Mouse (Mus musculus): ENCODE results near the gene Satb2. TPM values are rescaled to one million over a fixed set of nuclear protein-coding genes. Genes with fewer than 3 reads are reported as not detected.

Gene Satb2
- total and polyA plus RNA-seq, 3 experiments: 0.38 TPM; not detected in 2

GRCm38 (mm10) chr1:56930096-56930495 is 48.4 kb downstream of the Satb2 start:
- DNase-seq (ENCODE audit: low spot score): no peak
- no peak overlapping the region for H3K4me3 ChIP-seq (ENCODE audit: low read depth, low read length)
- H3K9me3 ChIP-seq (replicated peaks): peaks cover 36% of the 10 kb centered on the region
- no peaks in the 10 kb centered on the region for H3K36me3 ChIP-seq (replicated peaks)
- H3K27me3 ChIP-seq (ENCODE audit: insufficient read depth, low read length): no peaks in the 10 kb centered on the region
- H3K4me1 ChIP-seq (ENCODE audit: insufficient read depth, low read depth, low read length): no peaks in the 10 kb centered on the region
- no peak for TF ChIP-seq GATA2 (IDR thresholded peaks at IDR 0.05; ENCODE audit: borderline replicate concordance, low read depth, low read length)
- TF ChIP-seq POLR2AphosphoS5 (IDR thresholded peaks at IDR 0.05; ENCODE audit: insufficient replicate concordance, low read depth, low read length): no peak
- no peak for TF ChIP-seq TAL1 (conservative IDR thresholded peaks at IDR 0.05; ENCODE audit: low read depth, low read length)
- TF ChIP-seq GATA1 (IDR thresholded peaks at IDR 0.05; ENCODE audit: borderline replicate concordance, low read length): no peak
- no peak for TF ChIP-seq CTCF (IDR thresholded peaks at IDR 0.05; ENCODE audit: low read depth, low read length)
- ATAC-seq (ENCODE audit: extremely low read depth, insufficient number of reproducible peaks, low FRiP score, poor library complexity, severe bottlenecking): no peak

GRCm38 (mm10) chr1:56928731-56929130 is 49.7 kb downstream of the Satb2 start:
- H3K27me3 ChIP-seq (ENCODE audit: insufficient read depth, low read length): no peaks in the 10 kb centered on the region
- ATAC-seq (ENCODE audit: extremely low read depth, insufficient number of reproducible peaks, low FRiP score, poor library complexity, severe bottlenecking): no peak
- TF ChIP-seq TAL1 (conservative IDR thresholded peaks at IDR 0.05; ENCODE audit: low read depth, low read length) (no peak), CTCF (IDR thresholded peaks at IDR 0.05; ENCODE audit: low read depth, low read length) (no peak), GATA2 (IDR thresholded peaks at IDR 0.05; ENCODE audit: borderline replicate concordance, low read depth, low read length) (no peak), POLR2AphosphoS5 (IDR thresholded peaks at IDR 0.05; ENCODE audit: insufficient replicate concordance, low read depth, low read length) (no peak), GATA1 (IDR thresholded peaks at IDR 0.05; ENCODE audit: borderline replicate concordance, low read length) (no peak)

GRCm38 (mm10) chr1:56920472-56920871 is 58.0 kb downstream of the Satb2 start:
- H3K9me3 ChIP-seq (replicated peaks): peaks cover 22% of the 10 kb centered on the region
- no peaks in the 10 kb centered on the region for H3K4me1 ChIP-seq (ENCODE audit: insufficient read depth, low read depth, low read length)
- no peak overlapping the region for H3K4me3 ChIP-seq (ENCODE audit: low read depth, low read length)
- no peak for TF ChIP-seq CTCF (IDR thresholded peaks at IDR 0.05; ENCODE audit: low read depth, low read length)
- no peak for TF ChIP-seq POLR2AphosphoS5 (IDR thresholded peaks at IDR 0.05; ENCODE audit: insufficient replicate concordance, low read depth, low read length)
- TF ChIP-seq GATA2 (IDR thresholded peaks at IDR 0.05; ENCODE audit: borderline replicate concordance, low read depth, low read length): no peak
- no peak for TF ChIP-seq TAL1 (conservative IDR thresholded peaks at IDR 0.05; ENCODE audit: low read depth, low read length)
- no peak for TF ChIP-seq GATA1 (IDR thresholded peaks at IDR 0.05; ENCODE audit: borderline replicate concordance, low read length)
- H3K36me3 ChIP-seq (replicated peaks): no peaks in the 10 kb centered on the region
- DNase-seq (ENCODE audit: low spot score) (no peak), ATAC-seq (ENCODE audit: extremely low read depth, insufficient number of reproducible peaks, low FRiP score, poor library complexity, severe bottlenecking) (no peak)
- no peaks in the 10 kb centered on the region for H3K27me3 ChIP-seq (ENCODE audit: insufficient read depth, low read length)

More at GRCm38 (mm10) chr1:56928731-56929130, 49.7 kb downstream of the Satb2 start:
- DNase-seq (ENCODE audit: low spot score): no peak
- H3K4me3 ChIP-seq (ENCODE audit: low read depth, low read length): no peak overlapping the region
- no peaks in the 10 kb centered on the region for H3K4me1 ChIP-seq (ENCODE audit: insufficient read depth, low read depth, low read length)
- H3K9me3 ChIP-seq (replicated peaks): peaks cover 29% of the 10 kb centered on the region
- H3K36me3 ChIP-seq (replicated peaks): no peaks in the 10 kb centered on the region

- H3K36me3 ChIP-seq (replicated peaks): no peaks in the 10 kb centered on the region
- ATAC-seq (ENCODE audit: extremely low read depth, insufficient number of reproducible peaks, low FRiP score, poor library complexity, severe bottlenecking) (no peak), DNase-seq (ENCODE audit: low spot score) (no peak)
- H3K4me3 ChIP-seq (ENCODE audit: low read depth, low read length): no peak overlapping the region
- no peaks in the 10 kb centered on the region for H3K4me1 ChIP-seq (ENCODE audit: insufficient read depth, low read depth, low read length)
- H3K27me3 ChIP-seq (ENCODE audit: insufficient read depth, low read length): no peaks in the 10 kb centered on the region
- TF ChIP-seq GATA1 (IDR thresholded peaks at IDR 0.05; ENCODE audit: borderline replicate concordance, low read length): no peak
- TF ChIP-seq GATA2 (IDR thresholded peaks at IDR 0.05; ENCODE audit: borderline replicate concordance, low read depth, low read length): no peak
- TF ChIP-seq CTCF (IDR thresholded peaks at IDR 0.05; ENCODE audit: low read depth, low read length): no peak
- TF ChIP-seq TAL1 (conservative IDR thresholded peaks at IDR 0.05; ENCODE audit: low read depth, low read length): no peak
- TF ChIP-seq POLR2AphosphoS5 (IDR thresholded peaks at IDR 0.05; ENCODE audit: insufficient replicate concordance, low read depth, low read length): no peak
- H3K9me3 ChIP-seq (replicated peaks): peaks cover 22% of the 10 kb centered on the region
Measured at GRCm38 (mm10) chr1:56914279-56914678, 64.2 kb downstream of the Satb2 start.

- ATAC-seq (ENCODE audit: extremely low read depth, insufficient number of reproducible peaks, low FRiP score, poor library complexity, severe bottlenecking) (no peak), DNase-seq (ENCODE audit: low spot score) (no peak)
- no peaks in the 10 kb centered on the region for H3K27me3 ChIP-seq (ENCODE audit: insufficient read depth, low read length)
- peaks cover 27% of the 10 kb centered on the region for H3K9me3 ChIP-seq (replicated peaks)
- TF ChIP-seq GATA2 (IDR thresholded peaks at IDR 0.05; ENCODE audit: borderline replicate concordance, low read depth, low read length): no peak
- no peak for TF ChIP-seq GATA1 (IDR thresholded peaks at IDR 0.05; ENCODE audit: borderline replicate concordance, low read length)
- no peak for TF ChIP-seq TAL1 (conservative IDR thresholded peaks at IDR 0.05; ENCODE audit: low read depth, low read length)
- no peak for TF ChIP-seq CTCF (IDR thresholded peaks at IDR 0.05; ENCODE audit: low read depth, low read length)
- no peak for TF ChIP-seq POLR2AphosphoS5 (IDR thresholded peaks at IDR 0.05; ENCODE audit: insufficient replicate concordance, low read depth, low read length)
- no peaks in the 10 kb centered on the region for H3K36me3 ChIP-seq (replicated peaks)
- no peak overlapping the region for H3K4me3 ChIP-seq (ENCODE audit: low read depth, low read length)
- H3K4me1 ChIP-seq (ENCODE audit: insufficient read depth, low read depth, low read length): no peaks in the 10 kb centered on the region
Measured at GRCm38 (mm10) chr1:56900706-56901287, 77.7 kb downstream of the Satb2 start.

GRCm38 (mm10) chr1:56900187-56900586 is 78.3 kb downstream of the Satb2 start:
- no peaks in the 10 kb centered on the region for H3K4me1 ChIP-seq (ENCODE audit: insufficient read depth, low read depth, low read length)
- H3K36me3 ChIP-seq (replicated peaks): no peaks in the 10 kb centered on the region
- TF ChIP-seq GATA1 (IDR thresholded peaks at IDR 0.05; ENCODE audit: borderline replicate concordance, low read length) (no peak), TAL1 (conservative IDR thresholded peaks at IDR 0.05; ENCODE audit: low read depth, low read length) (no peak), CTCF (IDR thresholded peaks at IDR 0.05; ENCODE audit: low read depth, low read length) (no peak), POLR2AphosphoS5 (IDR thresholded peaks at IDR 0.05; ENCODE audit: insufficient replicate concordance, low read depth, low read length) (no peak), GATA2 (IDR thresholded peaks at IDR 0.05; ENCODE audit: borderline replicate concordance, low read depth, low read length) (no peak)
- H3K9me3 ChIP-seq (replicated peaks): peaks cover 26% of the 10 kb centered on the region
- no peaks in the 10 kb centered on the region for H3K27me3 ChIP-seq (ENCODE audit: insufficient read depth, low read length)
- H3K4me3 ChIP-seq (ENCODE audit: low read depth, low read length): no peak overlapping the region
- no peak for ATAC-seq (ENCODE audit: extremely low read depth, insufficient number of reproducible peaks, low FRiP score, poor library complexity, severe bottlenecking)
- no peak for DNase-seq (ENCODE audit: low spot score)

Data from G1E (cell line).